Mouse (Mus musculus) heart, postnatal 0 days (tissue): Measurements from ENCODE around the gene Cox11. TPM values are rescaled to one million over a fixed set of nuclear protein-coding genes. Genes with fewer than 3 reads are reported as not detected.

Source experiments
- ATAC-seq: fragments of 200-750 bp; cut with Nextera tagmentation; 2 replicates; pipeline ENCODE4 v1.8.0; 2017; ENCODE audit warnings: low read depth, moderate number of reproducible peaks, moderate library complexity; ENCODE audit not compliant: insufficient read depth
- DNase-seq: peaks from one replicate; pipeline ENCODE4 v3.0.0-alpha.2; 2016; ENCODE audit warnings: low spot score
- H3K27ac ChIP-seq: fragments of 300-500 bp; sonication (generic); 2 replicates; pipeline ENCODE4 v1.5.1; 2014; ENCODE audit warnings: low read depth, mild to moderate bottlenecking
- H3K27me3 ChIP-seq: fragments of 300-500 bp; sonication (generic); 2 replicates; pipeline ENCODE4 v1.6.1; 2014; ENCODE audit warnings: low read length, mixed read lengths; ENCODE audit not compliant: control insufficient read depth, insufficient read depth
- H3K36me3 ChIP-seq: fragments of 300-500 bp; sonication (generic); replicated peaks from 2 replicates; pipeline ENCODE4 v1.6.1; 2014; ENCODE audit warnings: low read length, mixed read lengths; ENCODE audit not compliant: control insufficient read depth, insufficient read depth
- H3K4me1 ChIP-seq: fragments of 300-500 bp; sonication (generic); 2 replicates; pipeline ENCODE4 v1.6.1; 2014; ENCODE audit warnings: antibody characterized with exemption; ENCODE audit not compliant: control insufficient read depth, insufficient read depth
- H3K4me2 ChIP-seq: fragments of 300-500 bp; sonication (generic); 2 replicates; pipeline ENCODE4 v1.6.1; 2014; ENCODE audit warnings: low read depth, mild to moderate bottlenecking, low read length, moderate library complexity
- H3K4me3 ChIP-seq: fragments of 300-500 bp; sonication (generic); 2 replicates; pipeline ENCODE4 v1.5.1; 2014; ENCODE audit warnings: low read depth, low read length
- H3K9ac ChIP-seq: fragments of 300-500 bp; sonication (generic); replicated peaks from 2 replicates; pipeline ENCODE4 v1.6.1; 2014; ENCODE audit warnings: low read depth, low read length, mixed read lengths
- H3K9me3 ChIP-seq: fragments of 300-500 bp; sonication (generic); replicated peaks from 2 replicates; pipeline ENCODE4 v1.6.1; 2016; ENCODE audit warnings: low read length; ENCODE audit not compliant: control insufficient read depth
- CTCF ChIP-seq: IDR thresholded peaks from 2 replicates; pipeline ENCODE4 v1.5.1; 2016; ENCODE audit warnings: antibody characterized with exemption, control low read depth, low read depth
- EP300 ChIP-seq: IDR thresholded peaks from 2 replicates; pipeline ENCODE4 v1.6.1; 2016; ENCODE audit warnings: antibody characterized with exemption, low read depth
- WGBS: fragments of 180-500 bp; shearing (Covaris S2); extraction: QIAGEN DNeasy Blood & Tissue Kit; methylation state at CpG from one replicate; pipeline ENCODE4 v1.1.7; 2014; 5-methylcytosine and 5-hydroxymethylcytosine counted together
- polyA plus RNA-seq: library from polyadenylated mRNA; unstranded; fragments of >200 nt; fragmentation: Nextera tagmentation; extraction: Ambion mirVana; gene quantifications from 2 replicates; pipeline ENCODE4 v1.2.1, GENCODE M21; 2015
- total RNA-seq: library from RNA; depleted of rRNA; stranded (reverse); fragments of >200 nt; gene quantifications from 2 replicates; pipeline ENCODE4 v1.2.3, GENCODE M21; 2014; ENCODE audit warnings: low replicate concordance

The Cox11 gene
- total and polyA plus RNA-seq, 2 experiments from 2014 or later = 17.9 to 32.6 TPM

DNA sequence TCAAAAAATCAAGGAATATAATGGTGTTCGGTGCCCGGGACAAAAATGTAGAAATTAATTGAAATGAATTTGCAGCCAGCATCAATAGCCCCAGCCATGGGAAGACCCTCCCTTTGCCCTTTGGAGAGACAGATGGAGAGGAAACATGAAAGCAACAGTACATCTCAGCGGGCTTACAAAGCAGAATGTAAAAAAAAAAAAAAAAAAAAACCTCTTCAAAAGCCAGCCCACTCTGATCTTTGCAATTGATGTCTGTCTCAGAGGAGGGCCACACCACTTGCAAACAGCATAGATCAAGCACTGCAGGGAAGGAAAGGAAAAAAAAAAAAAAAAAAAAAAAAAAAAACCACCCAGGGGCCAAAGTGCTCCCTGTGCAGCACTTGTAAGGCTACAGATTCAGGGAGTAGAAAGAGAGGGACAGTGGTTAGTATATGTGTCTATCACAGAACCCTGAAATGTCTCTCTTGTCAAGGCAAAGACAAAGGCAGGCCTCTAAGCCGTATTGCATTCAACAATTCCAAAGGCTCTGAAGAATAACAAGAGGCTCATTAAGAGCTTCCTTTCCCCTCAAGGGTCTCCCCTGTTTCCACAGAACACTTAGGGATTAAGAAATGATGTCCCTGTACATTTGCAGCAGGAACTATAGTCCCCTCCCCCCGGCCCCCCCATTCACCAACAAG, 25.8 kb downstream of the Cox11 start:
- ATAC-seq = no peak
- Histone ChIP-seq H3K27me3 (no peaks in the 10 kb centered on the region), H3K4me1 (peaks cover 11% of the 10 kb centered on the region; the same call in 1 of the 2 replicates), H3K4me2 (no peak overlapping the region), H3K36me3 (peaks cover 17% of the 10 kb centered on the region; the same call in 1 of the 2 replicates), H3K9ac (no peak overlapping the region), H3K4me3 (no peak overlapping the region), H3K9me3 (no peaks in the 10 kb centered on the region), H3K27ac (no peak overlapping the region)
- DNase-seq = no peak
- WGBS = 71% methylated on average over 5 of the region's 5 CpGs
- TF ChIP-seq CTCF (no peak), EP300 (no peak)

GRCm38 (mm10) chr11:90664345-90664986, 26.5 kb downstream of the Cox11 start:
- DNase-seq (no peak), ATAC-seq (no peak)
- Histone ChIP-seq H3K4me2 (no peak overlapping the region), H3K27ac (no peak overlapping the region), H3K4me3 (no peak overlapping the region), H3K9ac (no peak overlapping the region), H3K4me1 (peaks cover 11% of the 10 kb centered on the region; the same call in 1 of the 2 replicates), H3K27me3 (no peaks in the 10 kb centered on the region), H3K9me3 (no peaks in the 10 kb centered on the region), H3K36me3 (peaks cover 12% of the 10 kb centered on the region; the same call in 1 of the 2 replicates)
- WGBS = 29% methylated on average over 8 of the region's 8 CpGs
- TF ChIP-seq EP300 (no peak), CTCF (no peak)

DNA sequence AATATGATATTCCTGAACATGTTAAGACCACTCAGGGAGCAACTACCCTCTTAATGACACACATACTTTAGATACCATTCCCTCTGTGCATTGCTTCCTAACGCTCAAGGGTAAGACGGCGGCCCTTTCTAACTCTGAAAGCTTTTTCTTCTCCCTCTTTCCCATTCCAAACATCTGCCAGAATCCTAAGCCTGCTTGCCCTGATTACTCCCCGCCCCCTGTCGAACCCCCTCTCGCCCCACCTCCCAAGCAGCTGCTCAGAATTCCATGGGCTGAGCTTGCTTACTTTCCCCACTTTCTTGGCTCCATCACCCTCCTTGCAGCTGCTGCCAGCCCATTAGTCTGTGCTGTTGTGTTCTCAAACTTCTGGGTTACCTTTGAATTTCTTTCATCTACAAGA, 27.2 kb downstream of the Cox11 start:
- H3K36me3 ChIP-seq = peaks cover 17% of the 10 kb centered on the region; the same call in 1 of the 2 replicates
- H3K4me3 ChIP-seq = no peak overlapping the region
- H3K9me3 ChIP-seq = no peaks in the 10 kb centered on the region
- no peak overlapping the region for H3K27ac ChIP-seq
- TF ChIP-seq CTCF (no peak), EP300 (no peak)
- peaks cover 11% of the 10 kb centered on the region; the same call in 1 of the 2 replicates for H3K4me1 ChIP-seq
- no peak for DNase-seq
- no peak for ATAC-seq
- H3K9ac ChIP-seq = no peak overlapping the region
- no peaks in the 10 kb centered on the region for H3K27me3 ChIP-seq
- 26% methylated on average over 6 of the region's 6 CpGs for WGBS
- H3K4me2 ChIP-seq = no peak overlapping the region

DNA sequence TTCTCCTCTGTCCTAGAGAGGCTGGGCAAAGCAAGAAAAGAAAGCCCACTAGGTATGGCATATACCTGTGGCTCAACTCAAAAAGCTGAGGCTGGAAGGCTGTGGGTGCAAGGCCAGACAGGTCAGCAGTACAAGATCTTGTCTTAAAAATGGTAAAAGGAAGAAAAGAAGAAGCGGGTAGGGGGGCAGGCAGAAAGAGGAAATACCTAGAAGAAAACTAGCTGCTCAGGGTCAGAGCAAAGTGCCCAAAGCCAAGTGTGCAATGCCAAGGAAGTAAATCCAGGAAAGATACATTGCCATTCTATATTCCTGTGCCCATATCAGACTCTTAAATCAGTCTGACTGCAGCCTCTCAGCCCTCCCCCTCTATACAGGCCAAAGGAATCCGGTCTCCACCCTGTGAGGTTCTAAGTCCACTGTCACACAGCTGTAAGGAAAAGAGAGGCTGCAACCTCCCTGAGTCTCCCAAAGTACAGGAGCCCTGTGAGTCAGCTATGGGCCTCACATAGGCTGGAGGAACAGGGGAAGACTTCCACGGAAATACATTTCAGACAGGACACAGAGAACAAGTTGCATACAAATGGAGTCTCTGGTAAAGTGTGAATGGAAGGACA, 28.3 kb downstream of the Cox11 start:
- H3K36me3 ChIP-seq = peaks cover 8% of the 10 kb centered on the region; the same call in 1 of the 2 replicates
- H3K4me3 ChIP-seq = no peak overlapping the region
- TF ChIP-seq EP300 (no peak), CTCF (no peak)
- no peak for ATAC-seq
- no peak overlapping the region for H3K27ac ChIP-seq
- H3K27me3 ChIP-seq = no peaks in the 10 kb centered on the region
- 63% methylated on average over 3 of the region's 3 CpGs for WGBS
- H3K4me2 ChIP-seq = no peak overlapping the region
- peaks cover 11% of the 10 kb centered on the region; the same call in 1 of the 2 replicates for H3K4me1 ChIP-seq
- H3K9ac ChIP-seq = no peak overlapping the region
- no peaks in the 10 kb centered on the region for H3K9me3 ChIP-seq
- DNase-seq = no peak

DNA sequence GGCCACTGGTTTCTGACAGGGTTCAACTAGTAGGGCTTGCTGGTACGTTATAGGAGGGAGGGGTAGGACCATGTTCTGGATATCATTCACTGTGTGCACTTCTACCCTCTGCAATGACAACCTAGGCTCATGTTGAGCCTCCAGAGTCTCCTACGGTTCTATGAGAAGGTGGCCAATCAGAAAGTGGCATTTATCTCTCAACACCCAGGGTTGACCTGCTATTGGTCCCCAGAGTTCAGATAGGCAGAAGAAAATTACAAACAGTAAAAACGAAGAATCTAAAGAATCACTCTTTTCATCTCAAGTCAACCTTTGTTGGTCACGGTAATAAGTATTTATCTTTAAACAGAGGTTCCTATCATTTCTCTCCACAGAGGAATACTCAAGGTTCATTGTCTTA, 28.9 kb downstream of the Cox11 start:
- Histone ChIP-seq H3K4me2 (no peak overlapping the region), H3K4me3 (no peak overlapping the region), H3K27ac (no peak overlapping the region), H3K9ac (no peak overlapping the region), H3K4me1 (peaks cover 11% of the 10 kb centered on the region; the same call in 1 of the 2 replicates), H3K27me3 (no peaks in the 10 kb centered on the region), H3K36me3 (peaks cover 6% of the 10 kb centered on the region; the same call in 1 of the 2 replicates), H3K9me3 (no peaks in the 10 kb centered on the region)
- TF ChIP-seq CTCF (no peak), EP300 (no peak)
- ATAC-seq (no peak), DNase-seq (no peak)
- WGBS = 83% methylated on average over 4 of the region's 4 CpGs
